Mouse (Mus musculus): ENCODE results near the gene Trabd. TPM values are rescaled to one million over a fixed set of nuclear protein-coding genes. Genes with fewer than 3 reads are reported as not detected.

Trabd gene
- polyA plus RNA-seq, 1 experiment from 2014 or later: 51.7 TPM

DNA sequence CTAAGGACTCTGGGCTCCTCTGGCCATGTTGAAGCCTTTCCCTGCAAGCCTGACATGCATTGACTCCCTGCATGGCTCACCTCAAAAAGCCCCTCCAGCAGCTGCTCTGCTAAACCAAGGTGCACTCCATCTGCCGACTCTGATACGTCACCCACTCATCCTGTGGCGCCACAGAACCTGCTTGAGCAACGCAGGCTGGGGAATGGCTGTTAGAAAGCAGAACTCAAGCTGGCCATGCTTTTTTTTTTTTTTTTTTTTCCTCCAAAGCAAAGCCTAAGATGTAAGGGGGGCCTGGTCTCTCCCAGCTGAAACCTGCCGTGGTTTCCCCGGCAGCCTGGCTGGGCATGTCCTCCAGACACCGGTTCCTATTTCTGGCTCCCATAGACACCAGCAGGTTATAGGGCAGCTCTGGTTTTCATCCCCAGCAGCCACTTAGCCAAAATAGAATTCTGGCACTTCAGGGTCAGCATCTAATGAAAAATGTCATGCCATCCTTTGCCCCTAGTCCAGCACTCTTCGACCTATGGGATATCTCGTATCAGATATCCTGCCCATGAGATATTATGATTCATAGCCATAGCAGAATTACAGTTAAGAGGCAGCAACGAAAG is 826 bp upstream of the Trabd start:
- ATAC-seq (replicated peaks; ENCODE audit: insufficient number of reproducible peaks, low FRiP score, low TSS enrichment): no peak
- 44% methylated on average over 10 of the region's 10 CpGs for WGBS (ENCODE audit: insufficient replicate concordance)
- peaks cover 37% of the 10 kb centered on the region for H3K4me1 ChIP-seq (ENCODE audit: control insufficient read depth, insufficient read depth, low read length)
- peak overlapping the region; percentile 91; the same call in 1 of the 2 replicates for H3K9ac ChIP-seq (ENCODE audit: low read depth, low read length)
- H3K36me3 ChIP-seq (ENCODE audit: control insufficient read depth, insufficient read depth, low read length): no peaks in the 10 kb centered on the region
- peak overlapping the region; percentile 96 for H3K27ac ChIP-seq (ENCODE audit: low read depth, low read length)
- H3K27me3 ChIP-seq (ENCODE audit: control insufficient read depth, insufficient read depth, low read length): peaks cover 15% of the 10 kb centered on the region
- no peaks in the 10 kb centered on the region for H3K9me3 ChIP-seq (replicated peaks; ENCODE audit: control insufficient read depth, low read length)
- peak overlapping the region; percentile 95 for H3K4me2 ChIP-seq
- peak overlapping the region; percentile 88; the same call in 1 of the 2 replicates for H3K4me3 ChIP-seq (ENCODE audit: low read depth, low read length)

GRCm38 (mm10) chr15:89075478-89076147 is 689 bp downstream of the Trabd start:
- ATAC-seq (replicated peaks; ENCODE audit: insufficient number of reproducible peaks, low FRiP score, low TSS enrichment): peak; percentile 89
- 1% methylated on average over 40 of the region's 59 CpGs for WGBS (ENCODE audit: insufficient replicate concordance)
- peaks cover 37% of the 10 kb centered on the region for H3K4me1 ChIP-seq (ENCODE audit: control insufficient read depth, insufficient read depth, low read length)

GRCm38 (mm10) chr15:89076156-89076731 is 1.3 kb downstream of the Trabd start:
- peak; percentile 16; the same call in 1 of the 2 replicates for ATAC-seq (replicated peaks; ENCODE audit: insufficient number of reproducible peaks, low FRiP score, low TSS enrichment)
- H3K27ac ChIP-seq (ENCODE audit: low read depth, low read length): peak overlapping the region; percentile 96
- WGBS (ENCODE audit: insufficient replicate concordance): under 1% methylated on average over 39 of the region's 39 CpGs
- peak overlapping the region; percentile 91 for H3K9ac ChIP-seq (ENCODE audit: low read depth, low read length)
- peaks cover 2% of the 10 kb centered on the region; the same call in 1 of the 2 replicates for H3K27me3 ChIP-seq (ENCODE audit: control insufficient read depth, insufficient read depth, low read length)
- H3K4me3 ChIP-seq (ENCODE audit: low read depth, low read length): peak overlapping the region; percentile 88
- H3K9me3 ChIP-seq (replicated peaks; ENCODE audit: control insufficient read depth, low read length): no peaks in the 10 kb centered on the region
- H3K4me1 ChIP-seq (ENCODE audit: control insufficient read depth, insufficient read depth, low read length): peaks cover 37% of the 10 kb centered on the region
- no peaks in the 10 kb centered on the region; the same call in 1 of the 2 replicates for H3K36me3 ChIP-seq (ENCODE audit: control insufficient read depth, insufficient read depth, low read length)
- H3K4me2 ChIP-seq: peak overlapping the region; percentile 95

More at GRCm38 (mm10) chr15:89075478-89076147, 689 bp downstream of the Trabd start:
- H3K36me3 ChIP-seq (ENCODE audit: control insufficient read depth, insufficient read depth, low read length): no peaks in the 10 kb centered on the region
- H3K4me2 ChIP-seq: peak overlapping the region; percentile 95
- H3K27me3 ChIP-seq (ENCODE audit: control insufficient read depth, insufficient read depth, low read length): peaks cover 2% of the 10 kb centered on the region; the same call in 1 of the 2 replicates
- H3K9ac ChIP-seq (ENCODE audit: low read depth, low read length): peak overlapping the region; percentile 91
- no peaks in the 10 kb centered on the region for H3K9me3 ChIP-seq (replicated peaks; ENCODE audit: control insufficient read depth, low read length)
- H3K4me3 ChIP-seq (ENCODE audit: low read depth, low read length): peak overlapping the region; percentile 88
- peak overlapping the region; percentile 96 for H3K27ac ChIP-seq (ENCODE audit: low read depth, low read length)

GRCm38 (mm10) chr15:89078208-89078836 is 3.4 kb downstream of the Trabd start:
- Histone ChIP-seq H3K27me3 (ENCODE audit: control insufficient read depth, insufficient read depth, low read length) (no peaks in the 10 kb centered on the region), H3K9ac (ENCODE audit: low read depth, low read length) (peak overlapping the region; percentile 34; the same call in 1 of the 2 replicates), H3K9me3 (replicated peaks; ENCODE audit: control insufficient read depth, low read length) (no peaks in the 10 kb centered on the region), H3K4me2 (peak overlapping the region; percentile 95), H3K4me3 (ENCODE audit: low read depth, low read length) (no peak overlapping the region), H3K4me1 (ENCODE audit: control insufficient read depth, insufficient read depth, low read length) (peaks cover 36% of the 10 kb centered on the region), H3K36me3 (ENCODE audit: control insufficient read depth, insufficient read depth, low read length) (peaks cover 11% of the 10 kb centered on the region), H3K27ac (ENCODE audit: low read depth, low read length) (0 out of 2 replicates have a peak overlapping the region, but pooled peaks have one; percentile 3)
- 62% methylated on average over 9 of the region's 9 CpGs for WGBS (ENCODE audit: insufficient replicate concordance)
- ATAC-seq (replicated peaks; ENCODE audit: insufficient number of reproducible peaks, low FRiP score, low TSS enrichment): no peak

DNA sequence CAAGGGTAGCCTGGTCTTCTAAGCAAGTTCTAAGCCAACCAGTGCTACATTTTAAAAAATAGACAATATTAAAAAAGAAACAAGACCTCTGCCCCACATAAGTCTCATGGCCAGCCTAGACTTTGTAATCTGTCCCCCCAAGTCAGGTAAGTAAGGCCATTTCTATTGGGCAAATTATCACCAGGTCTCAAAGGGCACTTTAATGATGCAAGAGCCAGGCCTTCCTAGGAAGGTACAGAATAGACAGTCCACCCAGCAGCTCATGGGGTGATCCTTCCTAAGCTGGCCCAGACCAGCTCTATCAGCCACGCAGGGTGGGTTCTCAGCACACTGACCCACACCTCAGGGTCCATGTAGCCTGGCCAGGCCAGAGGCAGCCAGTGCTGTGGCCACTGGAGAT is 9.0 kb downstream of the Trabd start:
- no peak overlapping the region for H3K4me3 ChIP-seq (ENCODE audit: low read depth, low read length)
- no peaks in the 10 kb centered on the region for H3K9me3 ChIP-seq (replicated peaks; ENCODE audit: control insufficient read depth, low read length)
- no peak overlapping the region for H3K27ac ChIP-seq (ENCODE audit: low read depth, low read length)
- ATAC-seq (replicated peaks; ENCODE audit: insufficient number of reproducible peaks, low FRiP score, low TSS enrichment): no peak
- H3K4me2 ChIP-seq: no peak overlapping the region
- no peak overlapping the region for H3K9ac ChIP-seq (ENCODE audit: low read depth, low read length)
- no peaks in the 10 kb centered on the region for H3K27me3 ChIP-seq (ENCODE audit: control insufficient read depth, insufficient read depth, low read length)
- H3K4me1 ChIP-seq (ENCODE audit: control insufficient read depth, insufficient read depth, low read length): peaks cover 5% of the 10 kb centered on the region; the same call in 1 of the 2 replicates
- peaks cover 31% of the 10 kb centered on the region for H3K36me3 ChIP-seq (ENCODE audit: control insufficient read depth, insufficient read depth, low read length)
- WGBS (ENCODE audit: insufficient replicate concordance): 86% methylated on average over 1 of the region's 1 CpGs

DNA sequence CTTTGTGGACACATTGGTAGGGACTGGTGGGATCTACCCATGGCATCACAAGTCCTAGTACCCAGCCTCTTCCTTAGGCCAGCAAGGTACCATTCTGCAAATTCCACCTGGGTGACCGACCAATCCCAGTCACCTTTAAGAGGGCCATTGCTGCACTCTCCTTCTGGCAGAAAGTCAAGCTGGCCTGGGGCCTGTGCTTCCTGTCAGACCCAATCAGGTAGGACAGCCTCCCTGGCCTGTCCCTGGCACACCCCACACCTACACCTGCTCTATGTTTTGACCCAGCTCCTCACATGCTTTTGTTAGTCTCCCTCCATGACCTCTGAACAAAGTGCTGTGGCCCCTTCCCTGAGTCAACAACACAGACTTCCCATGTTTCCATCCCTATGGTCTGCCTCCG is 9.9 kb downstream of the Trabd start:
- H3K9me3 ChIP-seq (replicated peaks; ENCODE audit: control insufficient read depth, low read length): no peaks in the 10 kb centered on the region
- no peak overlapping the region for H3K4me3 ChIP-seq (ENCODE audit: low read depth, low read length)
- peaks cover 31% of the 10 kb centered on the region for H3K36me3 ChIP-seq (ENCODE audit: control insufficient read depth, insufficient read depth, low read length)
- no peak overlapping the region for H3K27ac ChIP-seq (ENCODE audit: low read depth, low read length)
- ATAC-seq (replicated peaks; ENCODE audit: insufficient number of reproducible peaks, low FRiP score, low TSS enrichment): no peak
- H3K4me1 ChIP-seq (ENCODE audit: control insufficient read depth, insufficient read depth, low read length): peaks cover 7% of the 10 kb centered on the region
- WGBS (ENCODE audit: insufficient replicate concordance): 90% methylated on average over 2 of the region's 2 CpGs
- H3K4me2 ChIP-seq: no peak overlapping the region
- H3K9ac ChIP-seq (ENCODE audit: low read depth, low read length): no peak overlapping the region
- no peaks in the 10 kb centered on the region for H3K27me3 ChIP-seq (ENCODE audit: control insufficient read depth, insufficient read depth, low read length)

GRCm38 (mm10) chr15:89088607-89089247 is 13.8 kb downstream of the Trabd start, which contains the start of gene Selenoo:
Gene Selenoo, plus strand, starts transcription at chr15:89089084.
- Histone ChIP-seq H3K27me3 (ENCODE audit: control insufficient read depth, insufficient read depth, low read length) (no peaks in the 10 kb centered on the region), H3K4me1 (ENCODE audit: control insufficient read depth, insufficient read depth, low read length) (peaks cover 10% of the 10 kb centered on the region), H3K4me3 (ENCODE audit: low read depth, low read length) (peak within 1 kb of the TSS; percentile 98), H3K36me3 (ENCODE audit: control insufficient read depth, insufficient read depth, low read length) (peaks cover 16% of the 10 kb centered on the region), H3K27ac (ENCODE audit: low read depth, low read length) (peak within 1 kb of the TSS; percentile 46; the same call in 1 of the 2 replicates), H3K9me3 (replicated peaks; ENCODE audit: control insufficient read depth, low read length) (no peaks in the 10 kb centered on the region), H3K4me2 (peak within 1 kb of the TSS; percentile 99), H3K9ac (ENCODE audit: low read depth, low read length) (peak within 1 kb of the TSS; percentile 87)
- 2% methylated on average over 38 of the region's 38 CpGs for WGBS (ENCODE audit: insufficient replicate concordance)
- ATAC-seq (replicated peaks; ENCODE audit: insufficient number of reproducible peaks, low FRiP score, low TSS enrichment): peak; percentile 90
